Mouse (Mus musculus): Measurements from ENCODE around the gene Ttc9c. TPM values are rescaled to one million over a fixed set of nuclear protein-coding genes. Genes with fewer than 3 reads are reported as not detected.

Gene Ttc9c
- polyA plus RNA-seq, 1 experiment from 2014 or later: 85.2 TPM

Other genes starting within 250 kb of the Ttc9c start
- gene Slc22a8, start 228.1 kb downstream of the Ttc9c start, polyA plus RNA-seq (2016; fragmentation: Nextera tagmentation; extraction: Ambion mirVana): not detected in 2 replicates
- gene Slc22a6, start 201.3 kb downstream of the Ttc9c start, polyA plus RNA-seq (2016; fragmentation: Nextera tagmentation; extraction: Ambion mirVana): not detected in 2 replicates
- gene Chrm1, start 155.5 kb downstream of the Ttc9c start, polyA plus RNA-seq (2016; fragmentation: Nextera tagmentation; extraction: Ambion mirVana): 0.10 TPM in 1 of 2 replicates, not detected in the other
- gene Slc3a2, start 96.0 kb downstream of the Ttc9c start, polyA plus RNA-seq (2016; fragmentation: Nextera tagmentation; extraction: Ambion mirVana): 119 and 128 TPM in 2 replicates
- 121 and 145 TPM in 2 replicates for gene Wdr74, start 83.5 kb downstream of the Ttc9c start, polyA plus RNA-seq (2016; fragmentation: Nextera tagmentation; extraction: Ambion mirVana)
- 2.8 and 3.1 TPM in 2 replicates for gene 1700092M07Rik, start 78.6 kb downstream of the Ttc9c start, polyA plus RNA-seq (2016; fragmentation: Nextera tagmentation; extraction: Ambion mirVana)
- gene Stx5a, start 77.9 kb downstream of the Ttc9c start, polyA plus RNA-seq (2016; fragmentation: Nextera tagmentation; extraction: Ambion mirVana): 99.3 and 134 TPM in 2 replicates
- gene Nxf1, start 62.3 kb downstream of the Ttc9c start, polyA plus RNA-seq (2016; fragmentation: Nextera tagmentation; extraction: Ambion mirVana): 257 and 273 TPM in 2 replicates
- 181 and 183 TPM in 2 replicates for gene Tmem223, start 48.3 kb downstream of the Ttc9c start, polyA plus RNA-seq (2016; fragmentation: Nextera tagmentation; extraction: Ambion mirVana)
- gene Tmem179b, start 44.9 kb downstream of the Ttc9c start, polyA plus RNA-seq (2016; fragmentation: Nextera tagmentation; extraction: Ambion mirVana): 41.3 and 43.7 TPM in 2 replicates
- gene Taf6l, start 32.9 kb downstream of the Ttc9c start, polyA plus RNA-seq (2016; fragmentation: Nextera tagmentation; extraction: Ambion mirVana): 44.2 and 47.0 TPM in 2 replicates
- 206 and 216 TPM in 2 replicates for gene Polr2g, start 20.8 kb downstream of the Ttc9c start, polyA plus RNA-seq (2016; fragmentation: Nextera tagmentation; extraction: Ambion mirVana)
- 5.9 and 6.1 TPM in 2 replicates for gene Zbtb3, start 16.8 kb downstream of the Ttc9c start, polyA plus RNA-seq (2016; fragmentation: Nextera tagmentation; extraction: Ambion mirVana)
- gene Hnrnpul2, start 677 bp upstream of the Ttc9c start, polyA plus RNA-seq (2016; fragmentation: Nextera tagmentation; extraction: Ambion mirVana): 4.7 and 5.2 TPM in 2 replicates
- gene AC129217.1, start 10.4 kb upstream of the Ttc9c start, polyA plus RNA-seq (2016; fragmentation: Nextera tagmentation; extraction: Ambion mirVana): not detected in 2 replicates
- gene Bscl2, start 18.1 kb upstream of the Ttc9c start, polyA plus RNA-seq (2016; fragmentation: Nextera tagmentation; extraction: Ambion mirVana): 37.2 and 42.5 TPM in 2 replicates
- gene Gng3, start 19.9 kb upstream of the Ttc9c start, polyA plus RNA-seq (2016; fragmentation: Nextera tagmentation; extraction: Ambion mirVana): 5.0 and 7.2 TPM in 2 replicates
- gene Lrrn4cl, start 31.4 kb upstream of the Ttc9c start, polyA plus RNA-seq (2016; fragmentation: Nextera tagmentation; extraction: Ambion mirVana): 0.29 and 0.39 TPM in 2 replicates
- gene Ubxn1, start 52.2 kb upstream of the Ttc9c start, polyA plus RNA-seq (2016; fragmentation: Nextera tagmentation; extraction: Ambion mirVana): 211 and 228 TPM in 2 replicates
- gene Uqcc3, start 61.6 kb upstream of the Ttc9c start, polyA plus RNA-seq (2016; fragmentation: Nextera tagmentation; extraction: Ambion mirVana): 56.8 and 60.6 TPM in 2 replicates
- 110 and 149 TPM in 2 replicates for gene Lbhd1, start 64.4 kb upstream of the Ttc9c start, polyA plus RNA-seq (2016; fragmentation: Nextera tagmentation; extraction: Ambion mirVana)
- gene Gm49403, start 64.6 kb upstream of the Ttc9c start, polyA plus RNA-seq (2016; fragmentation: Nextera tagmentation; extraction: Ambion mirVana): not detected in 2 replicates
- gene 1810009A15Rik, start 69.5 kb upstream of the Ttc9c start, polyA plus RNA-seq (2016; fragmentation: Nextera tagmentation; extraction: Ambion mirVana): 151 and 188 TPM in 2 replicates
- 0.45 TPM in 1 of 2 replicates, not detected in the other for gene Gm49416, start 69.6 kb upstream of the Ttc9c start, polyA plus RNA-seq (2016; fragmentation: Nextera tagmentation; extraction: Ambion mirVana)
- 59.2 and 61.9 TPM in 2 replicates for gene Ints5, start 73.7 kb upstream of the Ttc9c start, polyA plus RNA-seq (2016; fragmentation: Nextera tagmentation; extraction: Ambion mirVana)
- gene Ganab, start 78.7 kb upstream of the Ttc9c start, polyA plus RNA-seq (2016; fragmentation: Nextera tagmentation; extraction: Ambion mirVana): 117 and 129 TPM in 2 replicates
- 47.0 and 48.1 TPM in 2 replicates for gene B3gat3, start 101.0 kb upstream of the Ttc9c start, polyA plus RNA-seq (2016; fragmentation: Nextera tagmentation; extraction: Ambion mirVana)
- 4.1 and 4.3 TPM in 2 replicates for gene Rom1, start 110.0 kb upstream of the Ttc9c start, polyA plus RNA-seq (2016; fragmentation: Nextera tagmentation; extraction: Ambion mirVana)
- 37.1 and 37.5 TPM in 2 replicates for gene Eml3, start 110.2 kb upstream of the Ttc9c start, polyA plus RNA-seq (2016; fragmentation: Nextera tagmentation; extraction: Ambion mirVana)
- gene Mta2, start 122.5 kb upstream of the Ttc9c start, polyA plus RNA-seq (2016; fragmentation: Nextera tagmentation; extraction: Ambion mirVana): 229 and 233 TPM in 2 replicates
- 49.6 and 49.7 TPM in 2 replicates for gene Tut1, start 134.5 kb upstream of the Ttc9c start, polyA plus RNA-seq (2016; fragmentation: Nextera tagmentation; extraction: Ambion mirVana)
- gene Eef1g, start 147.7 kb upstream of the Ttc9c start, polyA plus RNA-seq (2016; fragmentation: Nextera tagmentation; extraction: Ambion mirVana): 563 and 631 TPM in 2 replicates
- 5.3 and 8.9 TPM in 2 replicates for gene Ahnak, start 170.0 kb upstream of the Ttc9c start, polyA plus RNA-seq (2016; fragmentation: Nextera tagmentation; extraction: Ambion mirVana)